Mouse (Mus musculus): ENCODE measurements at regions not wholly inside any gene's neighbourhood (a gene's known extent, or its start where the extent isn't known, plus 50 kb on each side); places are given as distances from the start of the nearest gene placed in this dataset.

GRCm38 (mm10) chr4:127685021-127685420 lies 285.7 kb downstream of the CK137956 start:
- Histone ChIP-seq H3K4me3 (no peak overlapping the region), H3K36me3 (no peaks in the 10 kb centered on the region), H3K4me2 (no peak overlapping the region), H3K27ac (replicated peaks) (no peak overlapping the region), H3K9ac (no peak overlapping the region), H3K9me3 (no peaks in the 10 kb centered on the region), H3K4me1 (no peaks in the 10 kb centered on the region), H3K27me3 (replicated peaks) (no peaks in the 10 kb centered on the region; the same call in 1 of the 2 replicates)
- 34% methylated on average over 3 of the region's 3 CpGs for WGBS
- no peak for ATAC-seq (ENCODE audit: extremely low read depth, insufficient number of reproducible peaks, low FRiP score, low TSS enrichment)

GRCm38 (mm10) chr4:127679391-127679790 lies 291.4 kb downstream of the CK137956 start:
- H3K27ac ChIP-seq (replicated peaks): no peak overlapping the region
- no peak overlapping the region for H3K4me2 ChIP-seq
- H3K9ac ChIP-seq: no peak overlapping the region
- H3K27me3 ChIP-seq (replicated peaks): no peaks in the 10 kb centered on the region; the same call in 1 of the 2 replicates
- 38% methylated on average over 4 of the region's 4 CpGs for WGBS
- ATAC-seq (ENCODE audit: extremely low read depth, insufficient number of reproducible peaks, low FRiP score, low TSS enrichment): no peak
- H3K4me1 ChIP-seq: no peaks in the 10 kb centered on the region
- no peaks in the 10 kb centered on the region for H3K9me3 ChIP-seq
- H3K36me3 ChIP-seq: no peaks in the 10 kb centered on the region
- H3K4me3 ChIP-seq: no peak overlapping the region

GRCm38 (mm10) chr4:127678437-127678836 lies 292.3 kb downstream of the CK137956 start:
- no peak overlapping the region for H3K4me3 ChIP-seq
- no peak overlapping the region for H3K4me2 ChIP-seq
- no peaks in the 10 kb centered on the region for H3K36me3 ChIP-seq
- no peak overlapping the region for H3K9ac ChIP-seq
- 44% methylated on average over 5 of the region's 5 CpGs for WGBS
- ATAC-seq (ENCODE audit: extremely low read depth, insufficient number of reproducible peaks, low FRiP score, low TSS enrichment): no peak
- no peaks in the 10 kb centered on the region for H3K9me3 ChIP-seq
- H3K27me3 ChIP-seq (replicated peaks): no peaks in the 10 kb centered on the region; the same call in 1 of the 2 replicates
- H3K4me1 ChIP-seq: no peaks in the 10 kb centered on the region
- H3K27ac ChIP-seq (replicated peaks): no peak overlapping the region

- Histone ChIP-seq H3K4me2 (no peak overlapping the region), H3K27me3 (replicated peaks) (no peaks in the 10 kb centered on the region), H3K9me3 (no peaks in the 10 kb centered on the region), H3K9ac (no peak overlapping the region), H3K4me1 (no peaks in the 10 kb centered on the region), H3K4me3 (no peak overlapping the region), H3K36me3 (no peaks in the 10 kb centered on the region), H3K27ac (replicated peaks) (no peak overlapping the region)
- 42% methylated on average over 16 of the region's 16 CpGs for WGBS
- ATAC-seq (ENCODE audit: extremely low read depth, insufficient number of reproducible peaks, low FRiP score, low TSS enrichment): no peak
Observed at GRCm38 (mm10) chr4:127675745-127676315, 294.9 kb downstream of the CK137956 start.

GRCm38 (mm10) chr4:127659950-127660349 lies 302.0 kb upstream of the Gjb5 start:
- H3K27me3 ChIP-seq (replicated peaks): no peaks in the 10 kb centered on the region
- H3K9ac ChIP-seq: no peak overlapping the region
- no peak overlapping the region for H3K4me2 ChIP-seq
- H3K9me3 ChIP-seq: 0 out of 2 replicates have a peak, but pooled peaks cover 4% of the 10 kb centered on the region
- 81% methylated on average over 1 of the region's 1 CpGs for WGBS
- no peak overlapping the region for H3K4me3 ChIP-seq
- no peak for ATAC-seq (ENCODE audit: extremely low read depth, insufficient number of reproducible peaks, low FRiP score, low TSS enrichment)
- no peaks in the 10 kb centered on the region for H3K4me1 ChIP-seq
- H3K36me3 ChIP-seq: no peaks in the 10 kb centered on the region
- H3K27ac ChIP-seq (replicated peaks): no peak overlapping the region

- Histone ChIP-seq H3K27me3 (replicated peaks) (no peaks in the 10 kb centered on the region), H3K27ac (replicated peaks) (no peak overlapping the region), H3K4me3 (no peak overlapping the region), H3K4me2 (no peak overlapping the region), H3K4me1 (peaks cover 4% of the 10 kb centered on the region), H3K9me3 (no peaks in the 10 kb centered on the region), H3K9ac (no peak overlapping the region), H3K36me3 (no peaks in the 10 kb centered on the region)
- 85% methylated on average over 5 of the region's 5 CpGs for WGBS
- ATAC-seq (ENCODE audit: extremely low read depth, insufficient number of reproducible peaks, low FRiP score, low TSS enrichment): no peak
Observed at GRCm38 (mm10) chr4:127651601-127652000, 293.6 kb upstream of the Gjb5 start.

- no peak overlapping the region for H3K27ac ChIP-seq (replicated peaks)
Observed at GRCm38 (mm10) chr4:127648011-127648410, 290.0 kb upstream of the Gjb5 start.

GRCm38 (mm10) chr4:127647189-127647588 lies 289.2 kb upstream of the Gjb5 start:
- no peaks in the 10 kb centered on the region for H3K9me3 ChIP-seq
- no peak overlapping the region for H3K9ac ChIP-seq
- no peaks in the 10 kb centered on the region for H3K27me3 ChIP-seq (replicated peaks)
- H3K36me3 ChIP-seq: no peaks in the 10 kb centered on the region
- WGBS: 60% methylated on average over 8 of the region's 8 CpGs
- no peak overlapping the region for H3K27ac ChIP-seq (replicated peaks)
- no peak for ATAC-seq (ENCODE audit: extremely low read depth, insufficient number of reproducible peaks, low FRiP score, low TSS enrichment)
- no peak overlapping the region for H3K4me3 ChIP-seq
- H3K4me1 ChIP-seq: peaks cover 4% of the 10 kb centered on the region
- H3K4me2 ChIP-seq: no peak overlapping the region

More at GRCm38 (mm10) chr4:127648011-127648410, 290.0 kb upstream of the Gjb5 start:
- no peak overlapping the region for H3K9ac ChIP-seq
- H3K9me3 ChIP-seq: no peaks in the 10 kb centered on the region
- no peak overlapping the region for H3K4me2 ChIP-seq
- H3K27me3 ChIP-seq (replicated peaks): no peaks in the 10 kb centered on the region
- peaks cover 4% of the 10 kb centered on the region for H3K4me1 ChIP-seq
- no peaks in the 10 kb centered on the region for H3K36me3 ChIP-seq
- 66% methylated on average over 5 of the region's 5 CpGs for WGBS
- ATAC-seq (ENCODE audit: extremely low read depth, insufficient number of reproducible peaks, low FRiP score, low TSS enrichment): no peak
- H3K4me3 ChIP-seq: no peak overlapping the region

- Histone ChIP-seq H3K4me2 (no peak overlapping the region), H3K4me3 (no peak overlapping the region), H3K27me3 (replicated peaks) (no peaks in the 10 kb centered on the region), H3K27ac (replicated peaks) (no peak overlapping the region), H3K9ac (no peak overlapping the region), H3K4me1 (peaks cover 4% of the 10 kb centered on the region), H3K36me3 (no peaks in the 10 kb centered on the region), H3K9me3 (no peaks in the 10 kb centered on the region)
- no peak for ATAC-seq (ENCODE audit: extremely low read depth, insufficient number of reproducible peaks, low FRiP score, low TSS enrichment)
- 57% methylated on average over 14 of the region's 14 CpGs for WGBS
Observed at GRCm38 (mm10) chr4:127640251-127641085, 282.5 kb upstream of the Gjb5 start.

- ATAC-seq (ENCODE audit: extremely low read depth, insufficient number of reproducible peaks, low FRiP score, low TSS enrichment): no peak
- no peaks in the 10 kb centered on the region for H3K9me3 ChIP-seq
- H3K27me3 ChIP-seq (replicated peaks): no peaks in the 10 kb centered on the region
- no peak overlapping the region for H3K27ac ChIP-seq (replicated peaks)
- H3K4me3 ChIP-seq: no peak overlapping the region
- H3K36me3 ChIP-seq: no peaks in the 10 kb centered on the region
- peaks cover 4% of the 10 kb centered on the region for H3K4me1 ChIP-seq
- H3K9ac ChIP-seq: no peak overlapping the region
- no peak overlapping the region for H3K4me2 ChIP-seq
- 64% methylated on average over 3 of the region's 3 CpGs for WGBS
Observed at GRCm38 (mm10) chr4:127639765-127640164, 281.8 kb upstream of the Gjb5 start.

- no peak overlapping the region for H3K27ac ChIP-seq (replicated peaks)
- peaks cover 4% of the 10 kb centered on the region for H3K4me1 ChIP-seq
- no peak for ATAC-seq (ENCODE audit: extremely low read depth, insufficient number of reproducible peaks, low FRiP score, low TSS enrichment)
- no peaks in the 10 kb centered on the region for H3K9me3 ChIP-seq
- H3K27me3 ChIP-seq (replicated peaks): no peaks in the 10 kb centered on the region
- 49% methylated on average over 11 of the region's 11 CpGs for WGBS
- no peak overlapping the region for H3K4me2 ChIP-seq
- H3K36me3 ChIP-seq: no peaks in the 10 kb centered on the region
- H3K9ac ChIP-seq: no peak overlapping the region
- H3K4me3 ChIP-seq: no peak overlapping the region
Observed at GRCm38 (mm10) chr4:127636934-127637333, 279.0 kb upstream of the Gjb5 start.

- Histone ChIP-seq H3K36me3 (no peaks in the 10 kb centered on the region), H3K4me2 (no peak overlapping the region), H3K4me3 (no peak overlapping the region), H3K27ac (replicated peaks) (no peak overlapping the region), H3K27me3 (replicated peaks) (no peaks in the 10 kb centered on the region), H3K9ac (no peak overlapping the region), H3K4me1 (peaks cover under 1% of the 10 kb centered on the region; the same call in 1 of the 2 replicates), H3K9me3 (no peaks in the 10 kb centered on the region)
- ATAC-seq (ENCODE audit: extremely low read depth, insufficient number of reproducible peaks, low FRiP score, low TSS enrichment): no peak
- WGBS: 74% methylated on average over 8 of the region's 8 CpGs
Observed at GRCm38 (mm10) chr4:127635262-127635661, 277.3 kb upstream of the Gjb5 start.

All from heart, embryonic 13.5 days (tissue).